Mouse (Mus musculus): ENCODE results near the gene Sgcd.

DNA sequence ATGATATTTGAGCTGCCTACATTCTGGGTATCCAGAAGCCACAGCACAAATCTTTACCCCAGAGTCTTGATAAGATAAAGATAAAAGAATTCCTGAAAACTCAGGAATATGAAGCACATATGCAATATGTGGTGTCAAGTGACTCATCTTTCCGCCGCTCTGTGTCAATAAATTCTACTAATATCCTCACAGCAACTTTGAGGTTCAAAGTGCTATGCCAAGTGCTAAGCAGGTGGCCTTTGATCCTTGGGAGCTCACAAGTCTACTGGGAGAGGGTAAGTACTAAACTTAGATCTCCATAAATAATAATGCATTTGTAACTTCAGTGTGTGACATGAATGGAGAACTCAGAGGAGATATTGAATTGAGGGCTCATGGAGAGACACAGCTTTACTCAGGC, 848.9 kb downstream of the Sgcd start:
- TF ChIP-seq POLR2A (IDR thresholded peaks at IDR 0.05; ENCODE audit: low read depth, low read length): no peak
- TF ChIP-seq CTCF (IDR thresholded peaks at IDR 0.05; ENCODE audit: extremely low read depth, insufficient read length, insufficient replicate concordance, low read depth, low read length): no peak

Measured in small intestine, adult 2 months (tissue).